Mouse (Mus musculus) limb, embryonic 14.5 days (tissue): ENCODE measurements at regions not wholly inside any gene's neighbourhood (a gene's known extent, or its start where the extent isn't known, plus 50 kb on each side); places are given as distances from the start of the nearest gene placed in this dataset.

ENCODE experiments used
- ATAC-seq: fragments of 200-750 bp; cut with Nextera tagmentation; 2 replicates; pipeline ENCODE4 v1.8.0; 2017; ENCODE audit warnings: low read depth, moderate number of reproducible peaks, moderate TSS enrichment; ENCODE audit not compliant: low FRiP score
- DNase-seq: peaks from one replicate; pipeline ENCODE4 v3.0.0-alpha.2; 2015; ENCODE audit warnings: low spot score
- H3K27ac ChIP-seq: fragments of 300-500 bp; sonication (generic); replicated peaks from 2 replicates; pipeline ENCODE4 v1.5.1; 2014; ENCODE audit warnings: low read depth, mild to moderate bottlenecking, low read length, moderate library complexity, mixed read lengths
- H3K27me3 ChIP-seq: fragments of 300-500 bp; sonication (generic); 2 replicates; pipeline ENCODE4 v1.6.1; 2014; ENCODE audit warnings: low read length, mixed read lengths; ENCODE audit not compliant: control insufficient read depth, insufficient read depth
- H3K36me3 ChIP-seq: fragments of 300-500 bp; sonication (generic); 2 replicates; pipeline ENCODE4 v1.6.1; 2014; ENCODE audit warnings: mild to moderate bottlenecking, low read length, moderate library complexity, mixed read lengths; ENCODE audit not compliant: control insufficient read depth, insufficient read depth
- H3K4me1 ChIP-seq: fragments of 300-500 bp; sonication (generic); 2 replicates; pipeline ENCODE4 v1.6.1; 2014; ENCODE audit warnings: antibody characterized with exemption, low read length, mixed read lengths; ENCODE audit not compliant: control insufficient read depth, insufficient read depth
- H3K4me2 ChIP-seq: fragments of 300-500 bp; sonication (generic); replicated peaks from 2 replicates; pipeline ENCODE4 v1.6.1; 2014; ENCODE audit warnings: low read depth, mild to moderate bottlenecking, low read length, moderate library complexity; ENCODE audit not compliant: severe bottlenecking
- H3K4me3 ChIP-seq: fragments of 300-500 bp; sonication (generic); replicated peaks from 2 replicates; pipeline ENCODE4 v1.5.1; 2014; ENCODE audit warnings: low read length
- H3K9ac ChIP-seq: fragments of 300-500 bp; sonication (generic); 2 replicates; pipeline ENCODE4 v1.6.1; 2014; ENCODE audit warnings: mild to moderate bottlenecking, low read depth, low read length, moderate library complexity; ENCODE audit not compliant: severe bottlenecking
- H3K9me3 ChIP-seq: fragments of 300-500 bp; sonication (generic); 2 replicates; pipeline ENCODE4 v1.6.1; 2016; ENCODE audit warnings: low read length; ENCODE audit not compliant: control insufficient read depth
- POLR2A ChIP-seq: fragments of 200-500 bp; IDR thresholded peaks from 2 replicates; pipeline ENCODE4 v1.8.0; 2012; ENCODE audit warnings: inconsistent platforms, mild to moderate bottlenecking, moderate library complexity, borderline replicate concordance; ENCODE audit not compliant: insufficient read depth, insufficient read length; ENCODE audit errors: extremely low read depth
- WGBS: fragments of 180-500 bp; shearing (Covaris S2); extraction: QIAGEN DNeasy Blood & Tissue Kit; methylation state at CpG from one replicate; pipeline ENCODE4 v1.1.7; 2014; 5-methylcytosine and 5-hydroxymethylcytosine counted together

GRCm38 (mm10) chr13:26594313-26594712 is 175.7 kb downstream of the Hdgfl1 start:
- H3K27me3 ChIP-seq, result no peaks in the 10 kb centered on the region
- no peak overlapping the region for H3K9ac ChIP-seq
- no peak overlapping the region for H3K4me3 ChIP-seq
- no peak overlapping the region for H3K4me2 ChIP-seq
- H3K4me1 ChIP-seq, result no peaks in the 10 kb centered on the region
- no peaks in the 10 kb centered on the region for H3K36me3 ChIP-seq
- ATAC-seq (no peak), DNase-seq (no peak)
- TF ChIP-seq POLR2A, result no peak
- H3K9me3 ChIP-seq, result no peaks in the 10 kb centered on the region
- H3K27ac ChIP-seq, result no peak overlapping the region

GRCm38 (mm10) chr13:26593750-26594149 is 176.2 kb downstream of the Hdgfl1 start:
- TF ChIP-seq POLR2A, result no peak
- DNase-seq (no peak), ATAC-seq (no peak)
- H3K4me3 ChIP-seq, result no peak overlapping the region
- no peaks in the 10 kb centered on the region for H3K36me3 ChIP-seq
- H3K9me3 ChIP-seq, result no peaks in the 10 kb centered on the region
- no peak overlapping the region for H3K9ac ChIP-seq
- no peak overlapping the region for H3K27ac ChIP-seq
- WGBS, result 88% methylated on average over 1 of the region's 1 CpGs
- H3K4me1 ChIP-seq, result no peaks in the 10 kb centered on the region
- H3K27me3 ChIP-seq, result no peaks in the 10 kb centered on the region
- H3K4me2 ChIP-seq, result no peak overlapping the region

- no peaks in the 10 kb centered on the region for H3K4me1 ChIP-seq
- ATAC-seq, result no peak
- no peak overlapping the region for H3K27ac ChIP-seq
- no peak overlapping the region for H3K4me2 ChIP-seq
- H3K36me3 ChIP-seq, result no peaks in the 10 kb centered on the region
- TF ChIP-seq POLR2A, result no peak
- 78% methylated on average over 2 of the region's 2 CpGs for WGBS
- no peak for DNase-seq
- no peaks in the 10 kb centered on the region for H3K9me3 ChIP-seq
- no peaks in the 10 kb centered on the region for H3K27me3 ChIP-seq
- no peak overlapping the region for H3K4me3 ChIP-seq
- H3K9ac ChIP-seq, result no peak overlapping the region
Measured at GRCm38 (mm10) chr13:26575890-26576543, 193.9 kb downstream of the Hdgfl1 start.

GRCm38 (mm10) chr13:26569422-26569821 is 200.5 kb downstream of the Hdgfl1 start:
- no peak overlapping the region for H3K27ac ChIP-seq
- no peak for DNase-seq

GRCm38 (mm10) chr13:26564941-26565862 is 204.8 kb downstream of the Hdgfl1 start:
- no peak for TF ChIP-seq POLR2A
- no peaks in the 10 kb centered on the region for H3K9me3 ChIP-seq
- H3K9ac ChIP-seq, result no peak overlapping the region
- H3K36me3 ChIP-seq, result no peaks in the 10 kb centered on the region
- no peaks in the 10 kb centered on the region for H3K27me3 ChIP-seq
- H3K27ac ChIP-seq, result no peak overlapping the region
- ATAC-seq (no peak), DNase-seq (no peak)
- H3K4me2 ChIP-seq, result no peak overlapping the region
- no peak overlapping the region for H3K4me3 ChIP-seq
- H3K4me1 ChIP-seq, result peaks cover 9% of the 10 kb centered on the region
- 25% methylated on average over 7 of the region's 7 CpGs for WGBS

More at GRCm38 (mm10) chr13:26569422-26569821, 200.5 kb downstream of the Hdgfl1 start:
- H3K4me3 ChIP-seq, result no peak overlapping the region
- no peaks in the 10 kb centered on the region for H3K9me3 ChIP-seq
- no peak for ATAC-seq
- no peaks in the 10 kb centered on the region for H3K27me3 ChIP-seq
- no peak overlapping the region for H3K4me2 ChIP-seq
- no peaks in the 10 kb centered on the region for H3K36me3 ChIP-seq
- TF ChIP-seq POLR2A, result no peak
- peaks cover 9% of the 10 kb centered on the region for H3K4me1 ChIP-seq
- H3K9ac ChIP-seq, result no peak overlapping the region
- WGBS, result 26% methylated on average over 4 of the region's 4 CpGs
